Mouse (Mus musculus) MEL (cell line): ENCODE data around the gene Tmbim1. TPM values are rescaled to one million over a fixed set of nuclear protein-coding genes. Genes with fewer than 3 reads are reported as not detected.
"Not testable (repeated sequence)": the region's sequence is repeated elsewhere in the genome, so short reads cannot be mapped to it uniquely, and the experiment has no call there.

Experiments
- DNase-seq: peaks from one replicate; pipeline ENCODE4 v3.0.0; 2011; ENCODE audit warnings: low read depth, low spot score
- H3K27ac ChIP-seq: 2 replicates; pipeline ENCODE4 v1.5.1; 2012; ENCODE audit warnings: low read depth, mild to moderate bottlenecking, control low read depth, low read length, moderate library complexity; ENCODE audit not compliant: control insufficient read depth
- H3K27me3 ChIP-seq, 2 experiments: fragments of 150-350 bp in 1 of 2; sonication (generic) in 1 of 2; 2 replicates each; pipeline ENCODE4 v1.6.1; 2012; ENCODE audit warnings: low read length in 2 of 2, mild to moderate bottlenecking in 2 of 2, improper control_type of control experiment in 1 of 2, moderate library complexity in 1 of 2; ENCODE audit not compliant: insufficient read depth in 2 of 2, control insufficient read depth in 1 of 2
- H3K36me3 ChIP-seq, 2 experiments: 2 replicates each; pipeline ENCODE4 v1.6.1; 2012 to 2014; ENCODE audit warnings: low read length in 2 of 2, improper control_type of control experiment in 1 of 2, inconsistent platforms in 1 of 2, mild to moderate bottlenecking in 1 of 2; ENCODE audit not compliant: insufficient read depth in 2 of 2, control insufficient read depth in 1 of 2
- H3K4me1 ChIP-seq, 2 experiments: fragments of 150-350 bp in 1 of 2; sonication (generic) in 1 of 2; 2 replicates each; pipeline ENCODE4 v1.6.1; 2012; ENCODE audit warnings: low read length in 2 of 2, improper control_type of control experiment in 1 of 2, mild to moderate bottlenecking in 1 of 2; ENCODE audit not compliant: insufficient read depth in 2 of 2, control insufficient read depth in 1 of 2
- H3K4me3 ChIP-seq, 2 experiments: fragments of 150-350 bp in 1 of 2; sonication (generic) in 1 of 2; 2 replicates each; pipeline ENCODE4 v1.5.1; 2012; ENCODE audit warnings: low read depth in 2 of 2, low read length in 2 of 2, mild to moderate bottlenecking in 2 of 2, moderate library complexity in 2 of 2, control low read depth in 1 of 2, improper control_type of control experiment in 1 of 2; ENCODE audit not compliant: control insufficient read depth in 1 of 2, insufficient read depth in 1 of 2
- H3K79me2 ChIP-seq: 2 replicates; pipeline ENCODE4 v1.6.1; 2012; ENCODE audit warnings: mild to moderate bottlenecking, low read length, moderate library complexity; ENCODE audit not compliant: control insufficient read depth, poor library complexity, insufficient read depth
- H3K9ac ChIP-seq: 2 replicates; pipeline ENCODE4 v1.6.1; 2012; ENCODE audit warnings: low read depth, mild to moderate bottlenecking, control low read depth, low read length, moderate library complexity; ENCODE audit not compliant: control insufficient read depth, poor library complexity, severe bottlenecking
- H3K9me3 ChIP-seq: fragments of 150-350 bp; sonication (generic); replicated peaks from 2 replicates; pipeline ENCODE4 v1.6.1; 2012; ENCODE audit warnings: mild to moderate bottlenecking, low read length, improper control_type of control experiment, moderate library complexity; ENCODE audit not compliant: insufficient read depth
- BHLHE40 ChIP-seq: IDR thresholded peaks from 2 replicates; pipeline ENCODE4 v1.6.1; 2012; ENCODE audit warnings: low read depth, mild to moderate bottlenecking, inconsistent platforms, low read length, improper control_type of control experiment, borderline replicate concordance
- CTCF ChIP-seq, 3 experiments: IDR thresholded peaks in 2 of 3; conservative IDR thresholded peaks in 1 of 3; 2 replicates each; pipeline ENCODE4 v1.5.1; 2011 to 2012; ENCODE audit warnings: low read length in 3 of 3, low read depth in 2 of 3, mild to moderate bottlenecking in 2 of 3, improper control_type of control experiment in 1 of 3, inconsistent platforms in 1 of 3, mixed read lengths in 1 of 3, moderate library complexity in 1 of 3; ENCODE audit not compliant: control insufficient read depth in 1 of 3, insufficient read depth in 1 of 3, poor library complexity in 1 of 3, severe bottlenecking in 1 of 3
- GABPA ChIP-seq: IDR thresholded peaks from 2 replicates; pipeline ENCODE4 v1.6.1; 2012; ENCODE audit warnings: low read depth, mild to moderate bottlenecking, inconsistent platforms, low read length, improper control_type of control experiment, moderate library complexity
- GATA1 ChIP-seq: IDR thresholded peaks from 2 replicates; pipeline ENCODE4 v1.6.1; 2011; ENCODE audit warnings: low read depth, low read length, improper control_type of control experiment
- HCFC1 ChIP-seq: IDR thresholded peaks from 2 replicates; pipeline ENCODE4 v1.6.1; 2012; ENCODE audit warnings: low read depth, mild to moderate bottlenecking, inconsistent platforms, low read length, improper control_type of control experiment, moderate library complexity
- MAX ChIP-seq: IDR thresholded peaks from 2 replicates; pipeline ENCODE4 v1.6.1; 2011; ENCODE audit warnings: low read length, improper control_type of control experiment
- MXI1 ChIP-seq: IDR thresholded peaks from 2 replicates; pipeline ENCODE4 v1.6.1; 2011; ENCODE audit warnings: mild to moderate bottlenecking, low read depth, low read length, improper control_type of control experiment
- MYB ChIP-seq: IDR thresholded peaks from 2 replicates; pipeline ENCODE4 v1.6.1; 2011; ENCODE audit warnings: mild to moderate bottlenecking, low read depth, low read length, improper control_type of control experiment
- NELFE ChIP-seq: IDR thresholded peaks from 2 replicates; pipeline ENCODE4 v1.6.1; 2011; ENCODE audit warnings: low read depth, low read length, improper control_type of control experiment
- NRF1 ChIP-seq: IDR thresholded peaks from 2 replicates; pipeline ENCODE4 v1.6.1; 2014; ENCODE audit warnings: low read depth, mild to moderate bottlenecking, inconsistent platforms, low read length, improper control_type of control experiment, moderate library complexity; ENCODE audit not compliant: poor library complexity, insufficient read depth, severe bottlenecking
- POLR2AphosphoS2 ChIP-seq: IDR thresholded peaks from 2 replicates; pipeline ENCODE4 v1.6.1; 2011; ENCODE audit warnings: low read length, improper control_type of control experiment
- RCOR1 ChIP-seq: IDR thresholded peaks from 2 replicates; pipeline ENCODE4 v1.6.1; 2012; ENCODE audit warnings: low read depth, mild to moderate bottlenecking, inconsistent platforms, low read length, improper control_type of control experiment
- SMC3 ChIP-seq: IDR thresholded peaks from 2 replicates; pipeline ENCODE4 v1.6.1; 2011; ENCODE audit warnings: low read depth, low read length, improper control_type of control experiment
- TAL1 ChIP-seq: IDR thresholded peaks from 2 replicates; pipeline ENCODE4 v1.6.1; 2012; ENCODE audit warnings: mild to moderate bottlenecking, inconsistent platforms, low read length, moderate library complexity, mixed read lengths
- TBP ChIP-seq: IDR thresholded peaks from 2 replicates; pipeline ENCODE4 v1.8.0; 2011; ENCODE audit warnings: low read depth, low read length, improper control_type of control experiment
- ZMIZ1 ChIP-seq: IDR thresholded peaks from 2 replicates; pipeline ENCODE4 v1.6.1; 2012; ENCODE audit warnings: low read depth, mild to moderate bottlenecking, inconsistent platforms, low read length, improper control_type of control experiment, moderate library complexity
- ZNF384 ChIP-seq: IDR thresholded peaks from 2 replicates; pipeline ENCODE4 v1.6.1; 2012; ENCODE audit warnings: low read depth, mild to moderate bottlenecking, inconsistent platforms, low read length, improper control_type of control experiment
- polyA plus RNA-seq, 2 experiments: library from polyadenylated mRNA; stranded (reverse) in 1 of 2; unstranded in 1 of 2; fragments of >175 nt in 1 of 2; fragments of >200 nt in 1 of 2; gene quantifications; 2 replicates each; pipeline versions ENCODE4 v1.2.1 to v1.2.4; 2012; ENCODE audit warnings: low replicate concordance in 2 of 2, low read depth in 1 of 2; ENCODE audit not compliant: insufficient read length in 2 of 2, insufficient read depth in 1 of 2, missing spikeins in 1 of 2
- total RNA-seq: library from RNA; depleted of rRNA; stranded (reverse); fragments of 300-350 nt; gene quantifications from 2 replicates; pipeline ENCODE4 v1.2.3, GENCODE M21; 2012

Gene Tmbim1
- total and polyA plus RNA-seq, 3 experiments, result 13.0 to 20.8 TPM; not detected in 1

- H3K27me3 ChIP-seq, H3K79me2 ChIP-seq, H3K27ac ChIP-seq, H3K9me3 ChIP-seq, H3K4me3 ChIP-seq, H3K9ac ChIP-seq, DNase-seq: not testable (repeated sequence)
- peaks cover 0 to 12% of the 10 kb centered on the region in 2 experiments; a peak in 2 of 4 replicates for H3K36me3 ChIP-seq
- H3K4me1 ChIP-seq, result peaks cover 7 to 20% of the 10 kb centered on the region in 2 experiments
- TF ChIP-seq SMC3 (peak; percentile 40), CTCF (IDR thresholded peaks at IDR 0.05 in 2 of 3, conservative IDR thresholded peaks at IDR 0.05 in 1 of 3; ENCODE audit: control insufficient read depth in 1 of 3, insufficient read depth in 1 of 3, low read depth in 2 of 3, low read length in 3 of 3, poor library complexity in 1 of 3, severe bottlenecking in 1 of 3) (peak; percentile 4 to 42 (median 40); a peak in 4 of 6 replicates)
Observed at GRCm38 (mm10) chr1:74326916-74327315, 21.5 kb upstream of the Tmbim1 start.

GRCm38 (mm10) chr1:74321396-74321795 lies 16.0 kb upstream of the Tmbim1 start:
- H3K4me3 ChIP-seq, result no peak overlapping the region
- H3K9me3 ChIP-seq, result no peaks in the 10 kb centered on the region
- TF ChIP-seq MXI1, result no peak
- TF ChIP-seq SMC3, result no peak
- no peak for TF ChIP-seq BHLHE40
- TF ChIP-seq RCOR1, result no peak
- no peak for TF ChIP-seq GABPA
- TF ChIP-seq ZNF384, result no peak
- H3K4me1 ChIP-seq, result no peaks in the 10 kb centered on the region
- H3K9ac ChIP-seq, result no peak overlapping the region
- H3K27me3 ChIP-seq, result no peaks in the 10 kb centered on the region
- no peak overlapping the region for H3K27ac ChIP-seq
- H3K36me3 ChIP-seq, result no peaks in the 10 kb centered on the region
- no peaks in the 10 kb centered on the region for H3K79me2 ChIP-seq
- DNase-seq, result no peak

- TF ChIP-seq TAL1 (no peak), HCFC1 (no peak), GATA1 (no peak), TBP (no peak), MYB (no peak), POLR2AphosphoS2 (no peak), MAX (no peak), NRF1 (no peak), NELFE (no peak), ZMIZ1 (no peak)
Observed at GRCm38 (mm10) chr1:74318711-74319110, 13.3 kb upstream of the Tmbim1 start.

More at GRCm38 (mm10) chr1:74318711-74319110, 13.3 kb upstream of the Tmbim1 start:
- H3K27ac ChIP-seq, result no peak overlapping the region
- no peaks in the 10 kb centered on the region for H3K36me3 ChIP-seq
- no peaks in the 10 kb centered on the region for H3K79me2 ChIP-seq
- peaks cover 0 to 1% of the 10 kb centered on the region in 2 experiments; a peak in 1 of 4 replicates for H3K4me1 ChIP-seq
- no peaks in the 10 kb centered on the region for H3K27me3 ChIP-seq
- no peak overlapping the region for H3K9ac ChIP-seq
- no peak overlapping the region for H3K4me3 ChIP-seq
- DNase-seq, result no peak
- H3K9me3 ChIP-seq, result no peaks in the 10 kb centered on the region
